Mouse (Mus musculus) gastrocnemius, postnatal 10 days (tissue): Measurements from ENCODE around the gene Phf21b. TPM values are rescaled to one million over a fixed set of nuclear protein-coding genes. Genes with fewer than 3 reads are reported as not detected.

Experiments
- DNase-seq: peaks from one replicate; pipeline ENCODE4 v3.0.0; 2021; ENCODE audit warnings: mixed read lengths
- total RNA-seq, 2 experiments: library from RNA; stranded (reverse); gene quantifications; 2 replicates each; pipeline ENCODE4 v1.2.3; 2021

Phf21b gene
- total RNA-seq, 2 experiments from 2014 or later, result 1.1 to 1.2 TPM

DNA sequence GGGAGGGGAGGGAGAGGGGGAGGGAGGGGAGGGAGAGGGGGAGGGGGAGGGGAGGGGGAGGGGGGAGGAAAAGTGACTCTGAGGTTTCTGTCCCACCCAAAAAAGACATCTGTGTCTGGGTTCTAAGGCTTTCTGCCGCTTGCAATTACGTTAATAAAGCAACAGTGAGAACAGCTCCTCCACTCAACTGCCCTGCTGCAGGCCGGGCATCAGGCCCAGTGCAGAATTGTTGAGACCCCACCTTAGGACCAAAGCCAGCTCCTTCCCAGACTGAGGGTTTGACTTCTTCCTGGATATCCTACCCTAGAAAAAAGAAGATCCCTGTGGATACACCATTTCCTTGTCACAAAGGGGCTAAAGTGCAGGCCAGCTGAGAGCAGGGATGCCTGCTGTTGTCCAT lies 9.6 kb downstream of the Phf21b start:
- DNase-seq, result no peak

DNA sequence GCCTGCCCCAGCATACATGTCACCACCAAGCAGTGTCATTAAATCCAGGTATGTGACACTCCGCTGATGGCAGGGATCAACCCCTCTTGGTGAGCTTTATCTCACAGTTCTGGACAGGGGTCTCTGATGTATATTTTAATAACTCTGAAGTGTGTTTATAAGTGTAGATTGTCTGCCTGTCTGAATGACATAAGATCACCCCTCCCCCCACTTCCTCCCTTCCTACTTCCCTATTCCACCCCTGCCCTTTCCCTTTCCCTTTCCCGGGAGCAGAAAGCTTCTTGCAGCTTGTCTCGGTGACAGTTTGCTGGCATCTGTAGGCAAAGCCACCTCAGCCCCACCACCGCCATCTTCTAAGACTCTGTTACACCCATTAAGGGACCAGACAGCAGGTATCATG lies 11.0 kb downstream of the Phf21b start:
- no peak for DNase-seq

DNA sequence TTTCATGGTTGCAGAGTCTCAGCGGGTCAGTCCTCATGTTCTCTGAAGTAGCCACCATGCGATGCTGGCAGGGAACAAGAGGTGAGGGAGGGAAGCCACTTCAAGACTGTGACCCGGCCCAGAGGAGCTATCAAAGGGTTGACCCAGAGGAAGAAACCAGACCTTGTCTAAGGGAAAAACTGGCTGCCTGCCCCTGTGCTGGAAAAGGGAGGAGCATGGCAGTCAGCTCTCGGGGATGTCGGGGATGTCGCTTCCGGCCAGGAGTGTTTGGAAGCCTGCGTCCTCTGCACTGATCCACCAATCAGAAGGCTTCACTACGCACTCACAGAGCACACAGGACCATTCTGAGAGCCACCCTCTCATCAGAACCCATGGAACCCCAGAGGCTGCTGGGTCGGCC lies 12.8 kb downstream of the Phf21b start:
- no peak for DNase-seq

DNA sequence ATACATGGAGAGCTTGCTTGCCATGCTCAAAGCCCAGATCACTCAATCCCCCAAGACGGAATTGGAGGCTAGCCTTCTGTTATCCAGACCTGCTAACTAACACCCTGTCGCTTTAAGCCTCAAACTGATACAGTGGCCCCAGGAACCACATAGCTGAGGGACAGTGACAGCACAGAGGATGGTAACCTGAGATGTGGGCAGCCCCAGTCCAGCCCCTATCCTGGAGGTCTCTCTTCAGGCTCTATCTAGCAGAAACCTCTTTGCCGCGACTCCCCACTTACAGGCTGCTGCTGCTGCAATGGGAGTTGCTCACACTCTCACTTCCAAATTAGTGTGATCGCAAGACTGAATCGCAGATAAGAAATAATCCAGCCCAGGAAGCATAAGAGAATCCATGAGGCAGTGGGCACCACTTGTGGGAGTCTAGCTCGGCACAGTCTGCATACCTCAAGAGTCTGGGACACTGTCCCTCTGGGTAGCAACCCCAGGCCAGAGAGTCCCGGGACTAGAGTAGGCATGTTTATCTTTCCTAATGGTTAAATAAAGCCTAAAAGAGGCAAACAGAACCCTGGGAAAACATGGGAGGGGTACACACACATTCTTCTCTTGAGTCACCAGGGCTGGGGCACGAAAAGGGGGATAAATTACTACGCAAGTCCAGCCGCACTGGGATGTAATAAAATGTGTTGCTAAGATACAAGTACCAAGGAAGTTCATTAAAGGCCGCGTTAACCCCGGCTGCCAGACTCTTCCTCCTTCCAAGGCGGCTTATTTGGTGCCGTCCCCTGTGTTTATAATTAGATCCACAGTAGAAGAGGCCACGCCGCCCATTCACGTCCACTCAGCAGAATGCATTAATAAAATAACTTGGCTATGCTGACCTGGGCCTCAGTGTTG lies 13.7 kb downstream of the Phf21b start:
- DNase-seq, result no peak

DNA sequence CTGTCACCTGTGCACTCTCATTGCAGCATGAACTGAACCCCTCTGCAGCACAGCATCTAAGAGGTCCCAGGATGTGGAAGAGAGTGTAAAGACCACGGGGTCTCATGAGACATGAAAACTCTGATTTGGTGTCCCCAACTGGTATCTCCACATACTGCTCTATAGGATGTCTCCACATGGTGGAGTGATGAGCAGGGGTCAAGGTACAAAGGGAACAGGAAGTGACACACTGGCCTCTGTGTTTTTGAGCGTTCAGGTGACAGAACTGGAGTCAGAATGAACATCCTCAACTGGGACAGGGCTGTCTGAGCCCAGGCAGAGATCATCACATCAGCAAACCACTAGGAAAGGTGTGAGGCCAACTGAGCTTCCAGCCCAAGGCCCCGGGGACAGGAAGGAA lies 15.3 kb downstream of the Phf21b start:
- DNase-seq, result no peak

DNA sequence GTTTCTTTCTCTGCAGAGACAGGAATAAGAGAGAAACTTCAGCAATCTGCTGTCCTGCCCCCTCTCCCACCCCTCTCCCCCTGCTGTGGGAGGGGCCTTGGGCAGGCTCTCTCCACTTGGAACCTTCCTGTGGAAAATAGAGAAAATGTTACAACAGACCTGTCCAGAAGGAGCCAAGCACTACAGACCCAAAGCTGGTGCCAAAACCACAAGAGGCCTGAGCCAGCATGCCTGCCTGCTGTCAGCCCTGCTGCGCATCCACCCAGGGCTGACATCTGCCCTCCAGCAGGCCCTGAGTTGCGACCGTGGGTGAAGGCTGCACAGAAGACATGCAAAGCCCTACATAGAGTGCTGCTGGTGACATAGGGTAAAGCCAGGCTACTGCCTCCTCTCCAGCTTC lies 16.3 kb downstream of the Phf21b start:
- DNase-seq, result no peak

DNA sequence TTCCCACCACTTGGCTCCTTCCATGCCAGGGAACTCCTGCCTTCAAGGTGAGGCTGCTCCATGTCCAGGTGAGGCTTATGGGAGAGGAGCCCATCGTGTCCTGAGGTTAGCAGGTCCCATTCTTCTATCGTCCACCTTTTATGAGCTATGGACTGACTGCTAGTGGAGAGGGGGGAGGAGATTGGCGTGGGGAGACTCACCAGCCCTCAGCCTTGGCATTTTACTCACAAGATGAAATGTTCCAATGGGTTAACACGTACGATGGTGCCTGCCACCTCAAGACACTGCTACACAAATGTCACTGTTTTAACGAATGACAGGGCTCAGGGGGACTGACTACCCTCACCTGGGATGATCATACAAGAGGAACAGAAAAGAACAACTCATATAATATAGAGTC lies 18.0 kb downstream of the Phf21b start:
- no peak for DNase-seq

DNA sequence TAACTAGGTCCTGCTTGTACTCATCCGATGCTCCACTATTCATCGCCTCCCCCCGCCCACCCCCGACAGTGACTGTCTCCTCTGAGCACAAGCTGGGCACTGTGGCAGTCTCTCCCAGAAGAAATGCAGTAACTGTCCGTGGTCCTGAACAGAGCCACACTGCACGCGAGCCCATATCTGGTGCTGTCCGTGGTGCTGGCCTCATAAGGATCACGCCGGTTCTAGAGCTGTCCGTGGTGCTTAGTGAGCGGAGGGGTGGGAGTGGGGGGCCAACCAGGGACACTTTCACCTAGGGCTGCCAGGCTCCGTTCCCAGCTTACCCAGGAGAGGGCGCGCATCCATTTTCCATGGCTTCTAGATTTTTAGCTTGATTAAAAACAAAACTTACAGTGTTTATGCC lies 26.4 kb downstream of the Phf21b start:
- peak; percentile 92 for DNase-seq

DNA sequence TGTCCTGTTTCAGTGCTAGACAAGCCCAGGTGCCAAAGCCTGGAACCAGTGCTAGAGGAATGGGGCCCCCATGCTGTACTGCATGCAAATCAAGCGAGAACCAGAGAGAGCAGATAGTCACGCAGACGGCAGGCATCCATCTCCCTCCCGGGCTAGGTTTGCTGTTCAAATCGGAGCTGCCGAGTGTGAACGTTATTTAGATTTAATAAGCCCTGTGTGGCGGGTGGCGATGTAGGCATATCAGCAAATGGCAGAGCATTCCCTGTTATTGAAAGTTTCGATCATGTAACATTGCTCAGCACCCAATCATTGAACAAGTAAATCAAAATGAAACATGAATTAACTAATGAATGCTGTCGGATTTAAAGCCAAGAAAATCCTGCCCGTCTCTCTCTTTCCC lies 27.2 kb downstream of the Phf21b start:
- no peak for DNase-seq

DNA sequence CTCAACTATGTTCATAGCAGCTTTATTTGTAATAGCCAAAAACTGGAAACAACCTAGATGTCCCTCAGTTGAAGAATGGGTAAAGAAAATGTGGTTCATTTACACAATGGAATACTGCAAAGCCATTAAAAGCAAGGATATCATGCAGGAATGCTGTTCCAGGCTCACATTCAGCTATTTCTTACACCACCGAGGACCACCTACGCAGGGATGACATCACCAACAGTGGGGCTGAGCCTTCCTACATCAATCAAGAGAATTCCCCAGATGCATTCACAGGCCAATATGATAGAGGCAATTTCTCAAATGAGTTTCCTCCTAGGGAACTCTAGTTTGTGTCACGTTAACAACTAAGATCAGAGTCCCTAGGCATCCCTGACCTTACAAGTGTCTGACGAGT lies 32.8 kb downstream of the Phf21b start:
- DNase-seq, result no peak

DNA sequence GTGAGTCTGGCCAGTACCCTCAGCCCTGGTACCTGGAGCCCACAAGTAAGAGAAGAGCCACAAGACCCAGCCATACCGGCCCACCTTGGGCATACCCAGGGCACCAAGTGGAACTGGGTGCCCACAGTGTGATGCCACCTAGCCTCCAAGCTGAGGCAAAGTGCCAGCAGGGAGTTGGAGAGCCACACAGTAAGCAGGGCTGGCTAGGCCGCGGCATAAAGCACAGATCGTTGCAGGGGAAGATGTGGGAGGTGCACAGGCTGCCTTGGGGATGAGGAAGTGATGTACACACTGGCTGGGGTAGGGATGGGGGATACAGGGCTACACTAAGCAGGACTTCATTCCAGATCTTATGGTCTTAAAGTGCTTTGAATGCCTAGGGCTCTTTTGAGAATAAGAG lies 35.0 kb downstream of the Phf21b start:
- no peak for DNase-seq

DNA sequence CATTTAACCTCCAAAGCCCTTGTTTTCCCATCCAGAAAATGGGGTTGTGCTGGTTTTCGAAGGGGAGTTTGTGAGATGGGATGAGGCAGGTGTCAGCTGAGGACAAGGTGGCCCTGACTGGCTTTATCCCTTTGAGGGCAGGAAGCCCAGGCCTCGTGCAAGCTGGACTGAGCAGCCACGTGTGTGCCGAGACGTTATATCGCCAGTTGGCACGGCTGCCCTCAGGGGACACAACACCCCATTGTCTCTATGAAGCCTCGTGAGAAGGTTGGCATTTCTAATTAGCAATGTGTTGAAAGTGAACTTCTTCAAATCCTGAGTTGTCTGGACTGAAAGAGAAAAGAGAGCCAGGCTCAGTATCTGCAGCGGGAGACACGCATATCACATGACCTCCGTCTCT lies 37.6 kb downstream of the Phf21b start:
- DNase-seq, result no peak

DNA sequence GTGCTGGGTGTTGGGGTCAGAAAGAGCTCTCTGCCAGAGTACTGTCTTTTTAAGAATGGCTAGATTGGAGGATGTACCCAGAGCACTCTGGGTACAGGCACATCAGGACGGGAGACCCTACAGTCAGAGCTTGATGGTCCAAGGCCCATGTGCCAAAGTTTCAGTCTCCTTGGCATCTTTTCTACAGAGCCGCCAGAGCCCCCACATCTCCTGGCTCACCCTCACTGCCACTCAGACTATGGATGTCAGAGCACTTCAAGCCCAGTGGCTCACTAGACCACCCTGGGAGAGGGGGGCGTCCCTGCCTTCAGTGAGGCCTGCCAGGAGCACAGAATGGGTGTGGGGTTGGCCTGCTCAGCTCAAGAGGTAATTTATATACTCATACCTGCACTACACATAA lies 38.3 kb downstream of the Phf21b start:
- no peak for DNase-seq

DNA sequence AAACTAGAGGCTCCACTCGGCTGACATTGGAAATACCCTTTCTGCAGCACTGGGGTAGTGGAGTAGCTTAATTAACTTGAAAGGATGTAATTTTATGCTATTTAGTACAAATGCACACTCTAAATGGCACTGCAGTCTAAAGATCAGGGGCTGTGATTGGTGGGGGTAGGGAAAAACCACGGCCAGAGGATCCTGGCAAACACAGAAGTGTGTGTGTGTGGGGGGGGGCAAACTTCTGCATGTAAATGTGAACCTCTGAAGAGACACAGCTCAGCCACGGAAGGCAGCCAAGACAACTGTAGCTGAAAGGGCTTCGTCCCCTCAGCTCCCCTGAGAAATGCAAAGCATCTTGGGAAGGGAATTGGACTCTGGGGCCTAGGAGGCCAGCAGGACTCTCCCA lies 40.7 kb downstream of the Phf21b start:
- no peak for DNase-seq

DNA sequence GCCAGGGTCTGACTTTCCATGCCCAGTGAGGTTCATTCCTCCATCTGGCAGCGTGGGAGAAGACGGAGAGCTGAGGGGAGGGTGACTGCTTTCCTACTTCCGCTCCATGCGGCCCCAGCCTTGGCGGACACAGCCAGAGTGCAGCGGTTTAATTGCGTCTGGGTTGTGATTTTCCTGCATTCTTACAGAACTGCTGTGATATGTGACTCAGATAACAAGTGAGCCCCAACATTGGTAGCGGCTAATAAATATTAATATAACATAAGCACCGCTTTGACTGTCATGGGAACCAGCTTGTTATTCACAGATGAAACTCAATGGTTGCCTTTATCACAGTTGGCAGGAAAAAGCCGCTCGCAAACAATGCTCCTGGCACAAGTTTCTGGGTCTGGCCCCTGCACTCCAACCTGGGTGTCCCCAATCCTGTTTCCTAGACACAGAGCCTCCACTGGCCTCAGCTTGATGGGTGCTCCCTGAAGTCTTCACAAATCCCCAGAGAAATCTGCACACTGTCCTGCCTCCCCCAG lies 43.0 kb downstream of the Phf21b start:
- DNase-seq, result no peak

DNA sequence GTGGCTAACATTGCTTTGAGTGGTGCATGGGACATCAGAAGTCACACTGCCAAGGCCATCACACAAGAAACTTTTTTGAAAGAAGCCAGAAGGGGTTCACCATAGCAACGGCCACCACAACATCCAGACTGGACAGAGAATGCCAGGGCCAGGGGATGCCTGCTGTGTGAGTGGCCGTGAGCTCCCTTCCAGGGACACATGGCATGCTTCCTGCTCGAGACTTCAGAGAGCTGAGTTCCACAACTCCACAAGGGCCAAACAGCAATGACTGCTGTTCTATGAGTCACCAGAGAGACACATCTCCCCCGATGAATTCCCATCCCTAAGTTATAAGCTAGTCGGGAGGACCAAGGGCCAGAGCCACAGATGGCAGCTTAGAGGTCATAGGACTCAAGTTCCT lies 44.7 kb downstream of the Phf21b start:
- no peak for DNase-seq

DNA sequence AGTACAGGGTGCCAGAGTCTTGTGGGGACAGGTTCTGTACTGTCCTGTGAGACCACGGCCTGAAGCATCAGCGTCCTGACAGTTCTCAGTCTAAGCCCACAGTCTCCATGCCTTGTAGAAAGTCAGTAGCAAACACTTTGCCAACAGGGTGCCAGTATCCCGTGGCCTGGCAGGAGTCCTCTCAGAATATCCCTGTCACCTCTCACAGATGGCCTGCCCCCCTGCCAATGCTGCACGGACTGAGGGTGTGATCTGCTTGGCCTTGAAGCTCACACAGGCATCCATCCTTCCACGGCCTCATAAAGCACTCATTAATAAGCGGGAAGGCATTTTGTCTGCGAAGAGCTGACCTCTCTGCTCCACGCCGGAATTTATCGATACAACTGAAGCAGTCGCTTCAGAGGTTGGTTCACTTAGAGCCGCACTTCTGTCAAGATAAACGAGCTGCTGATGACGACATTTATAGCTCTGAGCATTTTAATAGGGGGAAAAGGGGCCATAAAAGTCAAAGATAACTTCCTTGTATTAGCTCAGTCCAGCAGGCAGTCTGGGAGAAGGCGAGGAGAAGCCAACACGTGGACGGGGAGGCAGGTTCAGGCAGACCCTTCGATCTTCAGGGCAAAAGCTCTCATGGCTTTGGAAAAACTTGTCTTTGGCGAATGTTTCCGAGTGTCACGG lies 46.4 kb downstream of the Phf21b start:
- no peak for DNase-seq

DNA sequence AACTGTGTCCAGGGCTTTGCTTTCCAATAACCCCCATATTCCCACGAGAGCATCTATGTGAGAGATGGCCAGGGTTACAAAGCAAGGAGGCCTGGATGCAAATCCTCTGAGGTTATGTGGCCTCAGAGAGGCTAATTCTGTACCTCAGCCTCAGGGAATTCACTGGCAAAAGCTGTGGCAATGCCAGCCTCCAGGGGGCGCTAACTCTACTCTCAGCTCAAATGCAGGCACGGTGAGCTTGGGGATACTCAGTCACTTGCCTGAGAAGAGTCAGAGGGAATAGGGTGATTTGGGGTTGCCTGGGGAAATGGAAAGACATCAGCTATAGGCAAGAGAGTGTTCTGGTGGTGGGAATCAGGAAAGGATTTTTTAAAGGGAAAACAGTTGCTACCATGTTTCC lies 52.2 kb downstream of the Phf21b start:
- DNase-seq, result peak; percentile 73

DNA sequence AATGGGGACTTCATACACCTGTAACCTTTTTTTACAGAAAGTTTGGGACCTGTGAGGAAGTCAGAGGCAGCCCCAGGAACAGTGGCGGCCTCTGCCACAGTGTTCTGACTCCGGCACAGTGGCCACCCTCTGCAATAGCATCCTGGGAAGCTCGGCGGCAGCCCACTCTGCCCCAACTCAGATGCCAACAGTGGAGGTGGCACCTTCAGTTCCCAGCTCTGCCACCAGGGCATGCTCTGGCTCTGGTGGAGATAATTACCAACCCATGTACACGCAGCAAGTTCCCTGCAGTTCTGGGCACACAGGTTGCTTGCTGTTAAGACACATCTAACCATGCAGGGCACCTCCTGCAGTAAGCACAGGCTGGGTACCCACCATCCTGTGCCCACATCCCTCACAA lies 55.7 kb downstream of the Phf21b start:
- no peak for DNase-seq

DNA sequence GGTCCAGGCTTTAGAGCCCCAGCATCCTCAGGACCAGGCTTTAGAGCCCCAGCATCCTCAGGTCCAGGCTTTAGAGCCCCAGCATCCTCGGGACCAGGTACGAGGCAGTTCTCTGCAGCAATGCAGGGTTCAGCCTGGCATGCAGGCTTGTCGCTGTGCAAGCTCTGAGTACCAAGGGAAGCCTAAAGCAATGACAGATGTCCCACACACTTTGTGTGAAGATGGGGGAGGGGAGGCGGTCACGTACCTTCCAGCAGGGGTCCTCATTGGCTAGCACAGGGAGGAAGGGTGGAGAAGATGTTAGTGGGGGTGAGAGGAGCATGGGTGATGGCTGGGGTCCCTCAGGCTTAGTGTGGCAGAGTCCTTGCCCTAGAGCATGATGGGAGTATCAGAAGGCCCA lies 62.2 kb downstream of the Phf21b start:
- DNase-seq, result no peak

DNA sequence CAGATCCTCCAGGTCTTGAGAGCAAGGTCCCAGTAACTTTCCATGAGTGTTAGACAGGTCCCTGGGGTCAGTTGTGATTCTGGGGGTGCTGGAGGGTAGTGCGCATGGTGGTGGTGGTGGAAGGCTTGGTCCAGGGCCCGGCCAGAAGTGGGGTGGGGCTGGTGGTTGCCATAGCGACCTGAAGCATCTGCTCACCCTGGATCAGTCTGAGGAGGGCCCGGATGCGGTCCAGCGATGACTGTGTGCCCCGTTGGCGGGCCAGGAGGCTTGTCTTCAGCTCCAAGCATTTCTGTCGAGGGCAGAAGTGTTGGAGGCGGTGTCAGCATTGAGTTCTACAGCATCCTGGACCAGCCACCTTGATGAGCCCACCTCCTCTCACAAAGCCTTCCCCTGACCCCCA lies 68.7 kb downstream of the Phf21b start:
- no peak for DNase-seq

DNA sequence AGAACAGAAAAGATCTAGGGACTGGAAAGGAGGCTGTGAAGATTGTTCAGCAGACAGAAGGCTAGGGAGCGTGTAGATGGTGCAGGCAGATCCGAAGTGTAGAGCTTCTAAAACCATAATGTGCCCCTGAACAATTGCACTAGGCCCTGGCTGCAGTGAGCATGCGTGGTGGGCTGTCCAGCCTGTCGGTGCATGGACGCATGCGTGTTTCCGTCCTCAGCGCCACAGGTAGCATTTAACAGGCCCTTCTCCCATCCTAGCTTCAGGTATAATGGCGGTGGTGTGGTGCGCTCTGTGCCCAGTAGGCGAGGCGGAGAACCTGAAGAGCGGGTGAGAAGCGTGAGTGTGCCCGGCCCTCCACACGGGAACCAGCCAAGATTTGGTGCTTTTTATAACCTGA lies 71.0 kb downstream of the Phf21b start:
- no peak for DNase-seq

DNA sequence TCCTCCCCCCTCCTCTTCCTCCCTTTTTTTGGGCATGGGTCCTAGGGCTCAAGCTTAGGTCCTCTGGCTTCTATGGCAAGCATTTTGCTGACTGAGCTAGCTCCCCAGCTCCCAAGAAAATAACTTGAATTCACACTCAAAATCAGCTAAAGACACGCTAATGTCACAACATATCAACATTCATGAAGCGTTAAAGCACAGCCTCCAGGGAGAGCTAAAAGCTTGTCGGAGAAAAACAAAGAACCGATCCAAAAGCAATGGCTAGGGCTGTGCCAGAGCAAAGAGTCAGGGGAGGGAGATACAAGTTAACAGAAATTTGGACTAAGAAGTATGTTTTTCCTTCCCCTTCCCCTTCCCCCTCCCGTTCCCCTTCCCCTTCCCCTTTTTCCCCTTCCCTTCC lies 77.3 kb downstream of the Phf21b start:
- no peak for DNase-seq
